Comparison of ENCODE assay signal across 7 mouse cellular contexts in the genomic region with DNA sequence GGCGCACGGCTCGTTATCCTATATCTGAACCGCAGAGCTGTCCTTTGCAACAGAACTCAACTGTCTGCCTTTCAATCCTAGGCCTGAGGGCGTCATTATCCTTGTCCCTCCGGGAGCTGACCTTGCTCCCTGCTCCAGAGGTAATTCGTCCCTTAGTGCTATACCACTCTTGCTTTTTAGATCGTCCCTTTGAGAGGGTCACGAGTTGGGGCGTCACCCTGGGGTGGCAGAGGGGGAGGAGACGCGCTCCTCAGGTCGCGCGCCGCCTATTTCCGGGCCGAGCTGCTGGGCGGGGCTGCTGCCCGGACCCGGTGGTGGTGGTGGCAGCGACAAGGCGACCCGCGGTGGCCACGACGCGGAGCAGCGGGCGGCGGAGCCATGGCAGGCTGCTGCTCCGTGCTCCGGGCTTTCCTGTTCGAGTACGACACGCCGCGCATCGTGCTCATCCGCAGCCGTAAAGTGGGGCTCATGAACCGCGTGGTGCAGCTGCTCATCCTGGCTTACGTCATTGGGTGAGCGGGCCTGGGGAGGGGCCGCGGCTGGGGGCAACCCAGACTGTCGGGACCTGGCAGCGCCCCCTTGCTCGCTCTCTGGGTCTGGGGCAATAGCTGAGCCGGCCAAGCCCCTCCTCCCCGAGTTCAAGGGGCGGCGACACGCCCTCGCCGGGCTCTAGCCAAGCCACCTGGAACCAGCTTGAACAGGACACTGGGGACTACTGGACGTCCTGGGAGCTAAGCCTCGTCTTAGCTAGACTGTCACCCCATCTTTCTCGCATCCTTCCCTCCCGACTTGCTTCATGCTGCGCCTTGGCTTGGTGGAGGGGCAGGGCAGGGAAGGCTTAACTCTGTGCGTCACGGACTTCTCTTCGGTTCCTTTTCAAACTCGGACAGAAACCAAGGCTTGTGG. TPM values are rescaled to one million over a fixed set of nuclear protein-coding genes. Genes with fewer than 3 reads are reported as not detected.
A peak's percentile ranks its signal among the peaks of the same experiment; 100 is the strongest.
DNase-seq lines count a peak whose midpoint lies in the region; ATAC-seq lines count a peak whose summit lies in the region.

A gene (plus strand): TSS at position 269 of the 906 bp plus-strand sequence.

- peaks cover 5% of the 10 kb centered on the region for H3K4me1 ChIP-seq in embryonic facial prominence, embryonic 12.5 days
- H3K4me1 ChIP-seq in limb, embryonic 13.5 days = peaks cover 8% of the 10 kb centered on the region
- peaks cover 10% of the 10 kb centered on the region for H3K4me1 ChIP-seq in midbrain, embryonic 16.5 days (ENCODE audit: control insufficient read depth, insufficient read depth, low read length)

- peak within 1 kb of the TSS; percentile 41; the same call in 1 of the 2 replicates for H3K27ac ChIP-seq in embryonic facial prominence, embryonic 12.5 days
- H3K27ac ChIP-seq in limb, embryonic 13.5 days = peak within 1 kb of the TSS; percentile 55; the same call in 1 of the 2 replicates
- peak within 1 kb of the TSS; percentile 86 for H3K27ac ChIP-seq in midbrain, embryonic 16.5 days (ENCODE audit: low read length)

- no peaks in the 10 kb centered on the region for H3K27me3 ChIP-seq in embryonic facial prominence, embryonic 12.5 days
- H3K27me3 ChIP-seq in limb, embryonic 13.5 days = 0 out of 2 replicates have a peak, but pooled peaks cover 4% of the 10 kb centered on the region
- H3K27me3 ChIP-seq in midbrain, embryonic 16.5 days (ENCODE audit: control insufficient read depth, insufficient read depth, low read depth, low read length) = no peaks in the 10 kb centered on the region

- WGBS in embryonic facial prominence, embryonic 12.5 days = 1% methylated on average over 66 of the region's 66 CpGs
- WGBS in limb, embryonic 13.5 days = under 1% methylated on average over 66 of the region's 66 CpGs
- WGBS in midbrain, embryonic 16.5 days = under 1% methylated on average over 63 of the region's 66 CpGs

- H3K9ac ChIP-seq in embryonic facial prominence, embryonic 12.5 days = peak within 1 kb of the TSS; percentile 63
- peak within 1 kb of the TSS; percentile 85 for H3K9ac ChIP-seq in limb, embryonic 13.5 days
- peak within 1 kb of the TSS; percentile 77 for H3K9ac ChIP-seq in midbrain, embryonic 16.5 days (ENCODE audit: low read depth, low read length)

- peak; percentile 84 for ATAC-seq in embryonic facial prominence, embryonic 12.5 days (ENCODE audit: insufficient number of reproducible peaks, insufficient read depth, low FRiP score, low TSS enrichment)
- ATAC-seq in limb, embryonic 13.5 days (ENCODE audit: low FRiP score, low read depth) = peak; percentile 87
- peak; percentile 91 for ATAC-seq in midbrain, embryonic 16.5 days

- H3K4me2 ChIP-seq in embryonic facial prominence, embryonic 12.5 days (replicated peaks) = peak within 1 kb of the TSS; percentile 70
- H3K4me2 ChIP-seq in limb, embryonic 13.5 days (replicated peaks) = peak within 1 kb of the TSS; percentile 85
- H3K4me2 ChIP-seq in midbrain, embryonic 16.5 days (ENCODE audit: low read length) = peak within 1 kb of the TSS; percentile 83

- H3K9me3 ChIP-seq in embryonic facial prominence, embryonic 12.5 days = no peaks in the 10 kb centered on the region
- H3K9me3 ChIP-seq in limb, embryonic 13.5 days = no peaks in the 10 kb centered on the region
- no peaks in the 10 kb centered on the region for H3K9me3 ChIP-seq in midbrain, embryonic 16.5 days (replicated peaks; ENCODE audit: control insufficient read depth, low read length, poor library complexity, severe bottlenecking)

- no peaks in the 10 kb centered on the region for H3K36me3 ChIP-seq in embryonic facial prominence, embryonic 12.5 days
- no peaks in the 10 kb centered on the region for H3K36me3 ChIP-seq in limb, embryonic 13.5 days
- H3K36me3 ChIP-seq in midbrain, embryonic 16.5 days (ENCODE audit: control insufficient read depth, insufficient read depth, low read length) = no peaks in the 10 kb centered on the region

- peak within 1 kb of the TSS; percentile 63 for H3K4me3 ChIP-seq in embryonic facial prominence, embryonic 12.5 days
- peak within 1 kb of the TSS; percentile 75 for H3K4me3 ChIP-seq in limb, embryonic 13.5 days
- H3K4me3 ChIP-seq in midbrain, embryonic 16.5 days (ENCODE audit: low read depth, low read length) = peak within 1 kb of the TSS; percentile 54

- DNase-seq in adrenal gland, postnatal 25 days = peak; percentile 82
- DNase-seq in heart, adult 18-20 months = peak; percentile 89 to 92
- peak; percentile 85 for DNase-seq in kidney, adult 8-10 months
- peak; percentile 62 to 83 for DNase-seq in spleen, postnatal 10 days (ENCODE audit: low spot score in 2 of 2)

RNA-seq across cellular contexts. Expression of the gene that starts here (rescaled TPM):
- total RNA-seq in adrenal gland, postnatal 25 days (2021) = 37.6 and 41.9 TPM in 2 replicates
- polyA plus RNA-seq in embryonic facial prominence, embryonic 12.5 days (2016; fragmentation: Nextera tagmentation; extraction: Ambion mirVana) = 8.1 and 8.6 TPM in 2 replicates
- total RNA-seq in heart, adult 18-20 months (2021) = 10 to 100 TPM; 21.4 to 21.5 TPM
- polyA plus RNA-seq in limb, embryonic 13.5 days (2015; fragmentation: Nextera tagmentation; extraction: Ambion mirVana) = 16.1 and 16.8 TPM in 2 replicates
- 14.6 and 15.3 TPM in 2 replicates for polyA plus RNA-seq in midbrain, embryonic 16.5 days (2015; fragmentation: Nextera tagmentation; extraction: Ambion mirVana)

Comparison
In these comparisons a context has a peak if more than half of its experiments do, and no peak if none do; other contexts are left out.
1. Peak in every context shown above with its lines: DNase-seq, ATAC-seq, H3K4me3 ChIP-seq and H3K27ac ChIP-seq.